Mouse (Mus musculus) heart, embryonic 12.5 days (tissue): ENCODE results near the gene Pthlh. TPM values are rescaled to one million over a fixed set of nuclear protein-coding genes. Genes with fewer than 3 reads are reported as not detected.
"Not testable (repeated sequence)": the region's sequence is repeated elsewhere in the genome, so short reads cannot be mapped to it uniquely, and the experiment has no call there.

Experiments used
- ATAC-seq: fragments of 200-750 bp; cut with Nextera tagmentation; 2 replicates; pipeline ENCODE4 v1.8.0; 2017; ENCODE audit warnings: moderate TSS enrichment, moderate library complexity; ENCODE audit not compliant: insufficient number of reproducible peaks, low FRiP score
- H3K27ac ChIP-seq: fragments of 300-500 bp; sonication (generic); 2 replicates; pipeline ENCODE4 v1.5.1; 2016; ENCODE audit warnings: mild to moderate bottlenecking, moderate library complexity; ENCODE audit not compliant: poor library complexity, severe bottlenecking
- H3K27me3 ChIP-seq: fragments of 300-500 bp; sonication (generic); replicated peaks from 2 replicates; pipeline ENCODE4 v1.6.1; 2016; ENCODE audit warnings: mild to moderate bottlenecking, moderate library complexity
- H3K36me3 ChIP-seq: fragments of 300-500 bp; sonication (generic); 2 replicates; pipeline ENCODE4 v1.6.1; 2016; ENCODE audit warnings: mild to moderate bottlenecking, moderate library complexity
- H3K4me1 ChIP-seq: fragments of 300-500 bp; sonication (generic); replicated peaks from 2 replicates; pipeline ENCODE4 v1.6.1; 2016; ENCODE audit warnings: mild to moderate bottlenecking
- H3K4me2 ChIP-seq: fragments of 300-500 bp; sonication (generic); 2 replicates; pipeline ENCODE4 v1.6.1; 2016; ENCODE audit warnings: mild to moderate bottlenecking, moderate library complexity
- H3K4me3 ChIP-seq: fragments of 300-500 bp; sonication (generic); 2 replicates; pipeline ENCODE4 v1.5.1; 2016; ENCODE audit warnings: mild to moderate bottlenecking
- H3K9ac ChIP-seq: fragments of 300-500 bp; sonication (generic); 2 replicates; pipeline ENCODE4 v1.6.1; 2016; ENCODE audit warnings: mild to moderate bottlenecking, moderate library complexity
- H3K9me3 ChIP-seq: fragments of 300-500 bp; sonication (generic); replicated peaks from 2 replicates; pipeline ENCODE4 v1.6.1; 2016; ENCODE audit warnings: mild to moderate bottlenecking, moderate library complexity
- WGBS: fragments of 180-500 bp; shearing (Covaris S2); methylation state at CpG from one replicate; pipeline ENCODE4 v1.1.7; 2016; 5-methylcytosine and 5-hydroxymethylcytosine counted together
- polyA plus RNA-seq: library from polyadenylated mRNA; unstranded; fragments of >200 nt; fragmentation: Nextera tagmentation; extraction: Ambion mirVana; gene quantifications from 2 replicates; pipeline ENCODE4 v1.2.1, GENCODE M21; 2016

Pthlh gene
- polyA plus RNA-seq = 5.5 and 5.8 TPM in 2 replicates

DNA sequence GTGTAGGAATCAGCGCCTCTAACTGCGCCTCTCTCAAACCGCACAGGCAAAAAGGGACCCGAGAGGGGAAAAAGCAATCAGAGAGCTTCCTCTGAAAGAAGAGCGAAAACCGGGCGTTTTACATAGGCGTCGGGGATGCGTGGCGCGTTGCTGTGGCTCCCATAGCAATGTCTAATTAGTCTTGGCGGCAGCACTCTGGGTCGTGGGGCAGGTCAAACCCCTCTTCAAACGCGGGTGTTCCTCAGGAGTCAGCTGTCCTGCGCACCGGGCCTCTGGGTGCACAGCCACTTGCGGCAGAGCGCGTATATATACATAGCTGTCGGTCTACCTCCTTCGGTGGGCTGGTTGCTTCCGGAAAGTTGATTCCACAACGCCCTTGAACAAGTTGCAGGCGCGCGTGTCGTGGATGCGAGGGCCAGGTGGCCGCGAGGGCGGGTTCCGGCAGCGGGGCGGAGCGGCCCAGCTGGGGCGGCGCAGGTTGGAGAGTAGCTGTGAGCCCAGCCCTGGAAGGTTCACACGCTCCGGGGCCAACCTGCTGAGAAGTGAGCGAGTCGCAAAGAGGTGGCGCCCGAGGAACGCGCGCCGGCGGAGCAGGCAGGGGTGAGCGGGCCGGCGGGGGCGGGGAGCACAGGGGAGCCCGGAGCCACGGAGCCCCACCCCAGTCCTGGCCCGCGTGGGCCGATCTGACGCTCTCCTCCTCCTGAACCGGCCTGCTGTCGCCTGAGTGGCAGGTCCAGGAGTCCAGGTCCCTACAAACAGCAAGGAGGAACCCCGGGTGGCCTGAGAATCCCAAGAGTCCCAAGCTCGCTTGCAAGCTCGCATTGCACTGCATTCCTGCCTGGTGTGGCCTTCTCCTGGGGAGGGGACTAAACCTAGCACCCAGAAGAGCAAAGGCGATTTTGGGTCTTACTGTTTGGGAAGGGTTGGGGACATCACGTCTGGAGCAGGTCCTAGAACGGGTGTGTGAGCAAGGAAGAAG is at the start of gene Pthlh:
TSS of gene Pthlh (minus strand) at position 597 of the 979 bp plus-strand sequence.
- H3K9me3 ChIP-seq = no peaks in the 10 kb centered on the region
- WGBS = under 1% methylated on average over 68 of the region's 68 CpGs
- peak; percentile 79 for ATAC-seq
- H3K4me1 ChIP-seq = peaks cover 9% of the 10 kb centered on the region
- peak within 1 kb of the TSS; percentile 97 for H3K4me2 ChIP-seq
- no peak within 1 kb of the TSS for H3K27ac ChIP-seq
- peak within 1 kb of the TSS; percentile 58 for H3K4me3 ChIP-seq
- peak within 1 kb of the TSS; percentile 53 for H3K9ac ChIP-seq
- peaks cover 68% of the 10 kb centered on the region for H3K27me3 ChIP-seq
- no peaks in the 10 kb centered on the region for H3K36me3 ChIP-seq

DNA sequence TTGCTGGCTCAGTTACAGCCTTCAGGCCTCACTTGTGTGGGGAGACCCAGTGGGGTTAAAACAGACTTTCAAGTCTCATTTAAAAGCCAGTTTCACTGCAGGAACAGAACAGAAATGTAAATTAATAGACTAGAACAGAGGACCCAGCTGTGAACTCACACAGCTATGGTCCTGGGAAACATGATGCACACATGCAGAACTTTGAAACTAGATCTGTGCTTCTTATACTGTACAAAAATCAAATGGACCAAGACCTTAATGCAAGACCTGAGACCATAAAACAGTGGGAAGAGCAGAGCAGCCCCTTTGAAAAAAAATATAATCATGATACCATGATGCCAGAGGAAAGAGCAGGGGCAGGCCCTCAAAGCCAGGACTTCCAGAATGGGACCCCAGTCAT is 49.3 kb upstream of the Pthlh start:
- Histone ChIP-seq H3K27ac (no peak overlapping the region), H3K27me3 (no peaks in the 10 kb centered on the region), H3K9me3 (no peaks in the 10 kb centered on the region), H3K4me1 (no peaks in the 10 kb centered on the region), H3K36me3 (no peaks in the 10 kb centered on the region), H3K9ac (no peak overlapping the region), H3K4me2 (no peak overlapping the region), H3K4me3 (no peak overlapping the region)
- no peak for ATAC-seq

DNA sequence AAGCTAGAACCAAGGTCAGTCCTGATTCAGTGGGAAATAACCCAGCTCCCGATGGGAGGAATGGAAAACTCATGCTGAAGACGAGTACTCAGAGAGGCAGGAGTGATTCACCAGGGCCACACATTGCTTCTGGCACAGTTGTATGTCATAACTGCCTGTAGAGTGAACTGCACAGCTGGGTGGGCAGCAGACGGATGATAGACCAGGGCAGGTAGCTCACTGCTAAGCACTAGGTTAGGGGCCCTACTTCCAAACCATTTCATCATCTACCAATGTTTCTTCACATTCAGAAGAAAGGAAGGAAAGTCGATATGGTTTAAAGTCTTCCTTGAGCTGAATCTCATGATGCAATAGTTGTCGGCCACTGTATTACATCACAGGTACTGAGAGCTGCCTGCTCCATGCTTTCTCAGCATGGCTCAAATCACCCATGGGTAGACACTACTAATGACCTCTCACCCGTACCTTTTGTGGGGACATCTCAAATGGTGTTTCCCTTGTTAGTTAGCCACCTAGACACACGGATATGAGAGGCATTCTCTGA is 46.5 kb upstream of the Pthlh start:
- H3K4me3 ChIP-seq = no peak overlapping the region
- H3K27ac ChIP-seq = no peak overlapping the region
- H3K27me3 ChIP-seq = no peaks in the 10 kb centered on the region
- no peaks in the 10 kb centered on the region for H3K36me3 ChIP-seq
- no peak overlapping the region for H3K4me2 ChIP-seq
- WGBS = 68% methylated on average over 7 of the region's 7 CpGs
- ATAC-seq = no peak
- no peak overlapping the region for H3K9ac ChIP-seq
- H3K9me3 ChIP-seq = no peaks in the 10 kb centered on the region
- H3K4me1 ChIP-seq = no peaks in the 10 kb centered on the region

DNA sequence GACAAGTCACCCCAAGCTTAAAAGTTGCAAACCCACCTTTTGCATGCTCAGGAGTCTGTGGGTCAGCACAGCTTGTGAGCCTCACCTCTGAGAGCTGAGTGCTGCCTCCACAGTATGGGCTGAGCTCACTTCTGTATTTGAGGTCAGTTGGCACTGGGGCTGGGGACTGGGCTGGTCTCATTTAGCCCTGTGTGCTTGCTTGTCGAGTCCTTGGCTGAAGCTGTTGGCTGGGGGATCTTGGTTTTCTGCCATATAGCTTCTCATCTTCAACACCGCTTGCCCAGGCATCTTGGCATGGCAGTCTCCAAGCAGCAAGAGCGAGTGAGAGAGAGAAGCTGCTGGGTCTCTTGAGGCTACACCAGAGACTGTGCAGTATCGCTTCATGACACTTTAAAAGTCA is 46.1 kb upstream of the Pthlh start:
- no peak for ATAC-seq

DNA sequence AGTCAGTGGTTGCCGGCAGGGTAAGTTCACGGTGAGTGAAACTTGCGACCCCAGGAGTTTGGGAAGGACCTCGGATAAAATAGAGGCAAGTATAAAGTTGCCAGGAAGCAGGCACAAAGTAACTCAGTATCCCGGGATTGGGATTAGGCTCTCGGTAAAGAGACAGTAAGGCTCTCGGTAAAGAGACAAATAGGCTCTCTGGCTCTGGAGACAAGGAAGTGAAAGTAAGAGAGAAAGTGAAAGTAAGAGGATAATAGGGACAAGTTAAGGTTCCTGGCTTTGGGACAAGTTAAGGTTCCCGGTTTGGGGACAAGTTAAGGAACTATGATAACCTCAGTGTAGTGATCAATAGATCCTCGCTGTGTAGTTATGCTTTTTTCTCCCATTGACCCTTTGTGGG is 40.3 kb upstream of the Pthlh start:
- not testable (repeated sequence) for H3K27me3 ChIP-seq, H3K36me3 ChIP-seq, ATAC-seq, H3K4me2 ChIP-seq, H3K27ac ChIP-seq, H3K9ac ChIP-seq, H3K4me3 ChIP-seq, H3K9me3 ChIP-seq, H3K4me1 ChIP-seq
- 76% methylated on average over 8 of the region's 9 CpGs for WGBS

More for the DNA sequence above, 46.1 kb upstream of the Pthlh start:
- Histone ChIP-seq H3K9me3 (no peaks in the 10 kb centered on the region), H3K9ac (no peak overlapping the region), H3K27me3 (no peaks in the 10 kb centered on the region), H3K4me3 (no peak overlapping the region), H3K27ac (no peak overlapping the region), H3K36me3 (no peaks in the 10 kb centered on the region), H3K4me2 (no peak overlapping the region), H3K4me1 (no peaks in the 10 kb centered on the region)
- whole genome bisulfite sequencing = 76% methylated on average over 4 of the region's 4 CpGs

DNA sequence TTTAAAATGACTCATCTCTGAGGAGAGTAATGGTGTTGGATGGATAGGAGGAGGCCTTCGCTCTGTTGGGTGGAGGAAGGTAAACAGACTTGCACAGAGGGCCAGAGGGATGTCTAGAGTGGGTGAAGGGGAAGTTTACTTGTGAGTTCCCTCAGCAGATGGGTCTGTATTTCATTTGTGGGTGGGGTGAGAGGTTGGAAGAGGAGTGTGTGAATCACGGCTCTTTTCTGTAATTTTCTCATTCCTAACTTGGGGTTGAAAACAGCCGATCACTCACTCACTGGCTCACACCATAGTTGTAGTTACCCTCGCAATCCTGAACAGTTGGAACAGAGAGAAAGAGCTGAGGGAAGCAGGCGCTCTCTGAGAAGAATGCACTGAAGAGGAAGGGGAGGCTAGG is 35.6 kb upstream of the Pthlh start:
- ATAC-seq = no peak
- no peak overlapping the region for H3K4me2 ChIP-seq
- 77% methylated on average over 5 of the region's 5 CpGs for whole genome bisulfite sequencing
- H3K27ac ChIP-seq = no peak overlapping the region
- no peak overlapping the region for H3K9ac ChIP-seq
- H3K4me1 ChIP-seq = no peaks in the 10 kb centered on the region
- H3K27me3 ChIP-seq = no peaks in the 10 kb centered on the region; the same call in 1 of the 2 replicates
- H3K36me3 ChIP-seq = no peaks in the 10 kb centered on the region
- H3K4me3 ChIP-seq = no peak overlapping the region
- H3K9me3 ChIP-seq = peaks cover 3% of the 10 kb centered on the region; the same call in 1 of the 2 replicates

DNA sequence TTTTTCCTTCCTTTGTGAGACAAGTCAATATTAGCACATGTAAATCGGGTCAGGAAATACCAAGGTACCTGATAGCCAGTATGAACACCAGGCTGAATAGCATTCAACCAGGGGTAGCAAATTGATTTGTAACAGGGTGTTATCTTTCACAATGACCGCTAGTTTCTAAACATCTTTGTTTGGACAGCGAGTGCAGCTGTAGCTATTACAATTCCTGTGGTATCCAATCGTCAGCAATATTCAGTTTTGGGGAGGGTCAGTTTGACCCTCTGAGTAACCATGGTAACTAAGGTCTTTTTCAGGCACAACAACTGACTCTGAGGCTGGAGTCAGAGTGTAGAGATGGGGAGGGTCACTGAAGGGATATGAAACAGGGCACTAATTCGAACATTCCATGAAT is 15.3 kb upstream of the Pthlh start:
- Histone ChIP-seq H3K9me3 (peaks cover 6% of the 10 kb centered on the region; the same call in 1 of the 2 replicates), H3K36me3 (no peaks in the 10 kb centered on the region), H3K27ac (no peak overlapping the region), H3K27me3 (0 out of 2 replicates have a peak, but pooled peaks cover 4% of the 10 kb centered on the region), H3K4me3 (no peak overlapping the region), H3K4me1 (peaks cover 2% of the 10 kb centered on the region; the same call in 1 of the 2 replicates), H3K4me2 (no peak overlapping the region), H3K9ac (no peak overlapping the region)
- 67% methylated on average over 5 of the region's 5 CpGs for WGBS
- no peak for ATAC-seq

DNA sequence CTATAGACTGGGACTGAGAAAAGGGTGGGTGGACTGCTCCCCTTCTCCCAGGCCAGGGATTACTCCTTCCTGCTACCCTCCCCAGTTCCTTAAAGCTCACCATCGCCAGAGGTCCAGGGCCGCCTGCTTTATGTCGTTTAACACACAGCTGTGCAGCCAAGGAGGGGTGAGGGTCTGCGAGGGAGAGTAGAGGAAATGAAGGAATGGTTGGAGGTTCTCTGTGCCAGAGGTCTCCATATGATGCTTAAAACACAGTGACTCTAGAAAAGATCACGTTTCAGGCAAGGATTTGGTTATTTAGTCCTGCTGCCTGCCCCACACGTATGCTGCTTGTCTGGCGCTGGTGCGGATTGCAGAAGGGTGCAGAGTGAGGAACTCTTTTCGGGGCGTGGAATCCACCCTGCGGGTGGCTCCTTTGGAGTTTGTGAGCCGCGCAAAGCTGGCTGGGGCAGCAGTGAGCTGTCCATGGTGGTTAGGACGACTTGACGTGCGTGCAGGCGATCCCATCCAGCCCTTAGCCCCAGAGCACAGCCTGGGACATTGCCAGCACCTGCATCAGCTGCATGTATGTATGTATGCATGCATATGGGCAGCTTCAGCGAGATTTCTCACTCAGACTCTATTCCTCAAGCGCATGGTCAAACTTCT is 4.3 kb upstream of the Pthlh start:
- H3K27me3 ChIP-seq = peaks cover 74% of the 10 kb centered on the region
- H3K4me3 ChIP-seq = no peak overlapping the region
- no peak overlapping the region for H3K27ac ChIP-seq
- no peak for ATAC-seq
- H3K36me3 ChIP-seq = no peaks in the 10 kb centered on the region
- H3K9ac ChIP-seq = no peak overlapping the region
- no peaks in the 10 kb centered on the region for H3K9me3 ChIP-seq
- WGBS = 3% methylated on average over 19 of the region's 19 CpGs
- H3K4me2 ChIP-seq = peak overlapping the region; percentile 23; the same call in 1 of the 2 replicates
- H3K4me1 ChIP-seq = peaks cover 6% of the 10 kb centered on the region

DNA sequence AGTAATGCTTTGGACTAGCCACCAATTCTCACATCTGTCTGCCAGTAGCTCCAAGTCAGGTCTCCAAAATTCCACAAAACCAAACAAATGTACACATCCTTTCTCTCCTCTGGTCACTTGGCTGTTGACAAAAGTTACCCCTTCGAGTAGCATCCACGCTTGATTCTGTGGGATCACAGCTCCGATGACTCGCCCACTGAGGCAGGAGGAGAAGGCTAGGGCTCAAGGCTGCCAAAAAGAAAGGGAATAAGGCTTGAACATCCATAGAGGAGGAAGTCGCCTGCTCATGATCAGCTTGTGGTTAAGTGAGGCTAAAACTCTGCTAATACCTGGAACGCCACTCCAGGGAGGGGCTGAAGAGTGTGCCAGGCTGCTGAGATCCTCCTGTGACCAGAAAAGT is 2.5 kb upstream of the Pthlh start:
- H3K27ac ChIP-seq = no peak overlapping the region
- H3K36me3 ChIP-seq = no peaks in the 10 kb centered on the region
- peaks cover 9% of the 10 kb centered on the region for H3K4me1 ChIP-seq
- no peak overlapping the region for H3K4me2 ChIP-seq
- H3K9ac ChIP-seq = no peak overlapping the region
- no peak overlapping the region for H3K4me3 ChIP-seq
- H3K27me3 ChIP-seq = peaks cover 84% of the 10 kb centered on the region
- 80% methylated on average over 6 of the region's 6 CpGs for WGBS
- ATAC-seq = no peak
- no peaks in the 10 kb centered on the region for H3K9me3 ChIP-seq

DNA sequence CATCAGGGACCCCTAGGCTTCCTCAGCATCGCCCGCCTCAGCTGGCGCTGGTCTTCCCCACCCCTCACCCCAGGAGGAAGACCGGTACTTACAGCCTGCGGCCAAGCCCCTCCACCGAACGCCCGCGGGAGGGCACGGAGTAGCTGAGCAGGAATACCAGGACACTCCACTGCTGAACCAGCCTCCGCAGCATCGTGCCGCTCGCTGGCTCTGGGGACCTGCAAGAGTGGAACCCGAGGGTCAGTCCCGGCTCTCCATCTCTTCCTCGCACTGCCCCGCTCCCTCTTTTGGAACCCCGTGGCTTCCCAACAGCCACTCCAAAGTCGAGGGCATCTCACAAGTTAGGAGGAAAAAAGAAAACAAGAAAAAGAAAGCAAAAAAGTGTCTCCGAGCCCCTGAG is 805 bp downstream of the Pthlh start:
- peaks cover 61% of the 10 kb centered on the region for H3K27me3 ChIP-seq
- peaks cover 9% of the 10 kb centered on the region for H3K4me1 ChIP-seq
- H3K36me3 ChIP-seq = no peaks in the 10 kb centered on the region
- no peak overlapping the region for H3K27ac ChIP-seq
- under 1% methylated on average over 21 of the region's 21 CpGs for WGBS
- H3K9ac ChIP-seq = peak overlapping the region; percentile 53
- peak overlapping the region; percentile 58 for H3K4me3 ChIP-seq
- H3K4me2 ChIP-seq = peak overlapping the region; percentile 97
- 0 out of 2 replicates have a peak, but pooled peaks have one; percentile 15 for ATAC-seq
- no peaks in the 10 kb centered on the region for H3K9me3 ChIP-seq

DNA sequence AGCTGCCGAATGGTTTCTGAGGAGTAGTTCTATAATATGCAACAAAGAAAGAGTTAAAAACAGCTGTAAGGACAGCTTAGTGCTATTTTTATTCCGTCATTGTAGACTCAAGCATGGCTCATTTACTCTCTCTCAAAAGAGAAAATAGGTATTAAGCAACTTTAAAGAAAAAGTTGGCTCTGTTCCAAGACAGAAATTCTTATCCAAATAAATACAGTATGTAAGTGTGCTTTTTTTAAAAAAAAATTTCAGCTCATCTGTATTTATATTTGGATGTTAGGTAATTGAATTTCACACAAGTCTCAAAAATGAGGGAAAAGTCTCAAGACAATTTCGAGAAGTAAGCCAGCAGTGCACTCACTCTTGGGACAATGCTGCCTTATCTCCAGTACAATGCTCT is 2.4 kb downstream of the Pthlh start:
- Histone ChIP-seq H3K4me3 (no peak overlapping the region), H3K36me3 (no peaks in the 10 kb centered on the region), H3K9ac (no peak overlapping the region), H3K9me3 (no peaks in the 10 kb centered on the region), H3K27ac (no peak overlapping the region), H3K4me2 (no peak overlapping the region), H3K4me1 (peaks cover 9% of the 10 kb centered on the region), H3K27me3 (peaks cover 48% of the 10 kb centered on the region)
- ATAC-seq = no peak
- 53% methylated on average over 3 of the region's 3 CpGs for WGBS
